Mouse (Mus musculus) CH12.LX (cell line): Measurements from ENCODE around the gene Cit. TPM values are rescaled to one million over a fixed set of nuclear protein-coding genes. Genes with fewer than 3 reads are reported as not detected.

Experiments used
- DNase-seq: peaks from one replicate; pipeline ENCODE4 v3.0.0-alpha.2; 2013; ENCODE audit errors: extremely low read depth
- H3K27ac ChIP-seq: 2 replicates; pipeline ENCODE4 v1.5.1; 2012; ENCODE audit warnings: low read depth, mild to moderate bottlenecking, control low read depth, moderate library complexity; ENCODE audit not compliant: insufficient read depth
- H3K27me3 ChIP-seq: replicated peaks from 2 replicates; pipeline ENCODE3; 2012; ENCODE audit warnings: inconsistent platforms
- H3K36me3 ChIP-seq, 2 experiments: replicated peaks in 1 of 2; 2 replicates each; pipeline versions ENCODE3 to v1.6.1; 2012; ENCODE audit warnings: inconsistent platforms in 1 of 2, low read length in 1 of 2, mild to moderate bottlenecking in 1 of 2, mixed read lengths in 1 of 2, moderate library complexity in 1 of 2; ENCODE audit not compliant: control insufficient read depth in 1 of 2, insufficient read depth in 1 of 2
- H3K4me1 ChIP-seq, 2 experiments: 2 replicates each; pipeline ENCODE4 v1.6.1; 2012; ENCODE audit warnings: inconsistent platforms in 1 of 2, moderate library complexity in 1 of 2; ENCODE audit not compliant: insufficient read depth in 2 of 2, control insufficient read depth in 1 of 2
- H3K4me2 ChIP-seq: 2 replicates; pipeline ENCODE4 v1.6.1; 2012; ENCODE audit warnings: low read depth, mild to moderate bottlenecking, control low read depth; ENCODE audit not compliant: poor library complexity, insufficient read depth, severe bottlenecking
- H3K4me3 ChIP-seq, 3 experiments: fragments of 150-350 bp in 1 of 3; sonication (generic) in 1 of 3; replicated peaks in 1 of 3; 2 replicates each; pipeline versions ENCODE3 to v1.5.1; 2011 to 2012; ENCODE audit warnings: low read depth in 2 of 3, low read length in 2 of 3, mild to moderate bottlenecking in 2 of 3, moderate library complexity in 2 of 3, control low read depth in 1 of 3, improper control_type of control experiment in 1 of 3, inconsistent platforms in 1 of 3, mixed read lengths in 1 of 3; ENCODE audit not compliant: poor library complexity in 1 of 3
- H3K79me2 ChIP-seq: replicated peaks from 2 replicates; pipeline ENCODE4 v1.6.1; 2012; ENCODE audit warnings: mild to moderate bottlenecking, moderate library complexity; ENCODE audit not compliant: control insufficient read depth, poor library complexity, insufficient read depth, severe bottlenecking; ENCODE audit errors: extremely low read depth
- H3K9ac ChIP-seq: 2 replicates; pipeline ENCODE4 v1.6.1; 2012; ENCODE audit warnings: low read depth, mild to moderate bottlenecking, control low read depth, moderate library complexity; ENCODE audit not compliant: insufficient read depth
- H3K9me3 ChIP-seq: replicated peaks from 2 replicates; pipeline ENCODE3; 2012; ENCODE audit warnings: low read length, inconsistent platforms, mixed read lengths
- CTCF ChIP-seq, 2 experiments: IDR thresholded peaks in 1 of 2; conservative IDR thresholded peaks in 1 of 2; 2 replicates each; pipeline ENCODE4 v1.5.1; 2011 to 2012; ENCODE audit warnings: low read depth in 2 of 2, low read length in 2 of 2, improper control_type of control experiment in 1 of 2, inconsistent platforms in 1 of 2, mild to moderate bottlenecking in 1 of 2, moderate library complexity in 1 of 2
- ELF1 ChIP-seq: IDR thresholded peaks from 2 replicates; pipeline ENCODE4 v1.6.1; 2014; ENCODE audit warnings: low read depth, mild to moderate bottlenecking, inconsistent platforms, low read length, improper control_type of control experiment
- ETS1 ChIP-seq: conservative IDR thresholded peaks from 2 replicates; pipeline ENCODE4 v1.6.1; 2012; ENCODE audit warnings: low read depth, mild to moderate bottlenecking, inconsistent platforms, low read length, improper control_type of control experiment, moderate library complexity
- GABPA ChIP-seq: IDR thresholded peaks from 2 replicates; pipeline ENCODE4 v1.6.1; 2012; ENCODE audit warnings: low read depth, low read length, improper control_type of control experiment, inconsistent platforms; ENCODE audit not compliant: insufficient replicate concordance
- HCFC1 ChIP-seq: IDR thresholded peaks from 2 replicates; pipeline ENCODE4 v1.6.1; 2012; ENCODE audit warnings: low read depth, mild to moderate bottlenecking, inconsistent platforms, low read length, improper control_type of control experiment
- JUN ChIP-seq: IDR thresholded peaks from 2 replicates; pipeline ENCODE4 v1.6.1; 2011; ENCODE audit warnings: low read depth, mild to moderate bottlenecking, low read length, improper control_type of control experiment, moderate library complexity; ENCODE audit not compliant: insufficient read depth
- MAFK ChIP-seq: IDR thresholded peaks from 2 replicates; pipeline ENCODE4 v1.6.1; 2011; ENCODE audit warnings: low read length, improper control_type of control experiment; ENCODE audit not compliant: insufficient replicate concordance
- MAX ChIP-seq: IDR thresholded peaks from 2 replicates; pipeline ENCODE4 v1.6.1; 2011; ENCODE audit warnings: low read length, improper control_type of control experiment
- MEF2A ChIP-seq: IDR thresholded peaks from 2 replicates; pipeline ENCODE4 v1.6.1; 2014; ENCODE audit warnings: low read depth, mild to moderate bottlenecking, inconsistent platforms, low read length, improper control_type of control experiment, borderline replicate concordance
- NRF1 ChIP-seq: IDR thresholded peaks from 2 replicates; pipeline ENCODE4 v1.6.1; 2014; ENCODE audit warnings: low read depth, mild to moderate bottlenecking, inconsistent platforms, low read length, improper control_type of control experiment, moderate library complexity
- PAX5 ChIP-seq: IDR thresholded peaks from 2 replicates; pipeline ENCODE4 v1.6.1; 2012; ENCODE audit warnings: low read length, inconsistent platforms, mixed read lengths
- POLR2AphosphoS2 ChIP-seq: IDR thresholded peaks from 2 replicates; pipeline ENCODE4 v1.6.1; 2011; ENCODE audit warnings: low read depth, low read length, improper control_type of control experiment
- RCOR1 ChIP-seq: conservative IDR thresholded peaks from 2 replicates; pipeline ENCODE4 v1.6.1; 2012; ENCODE audit warnings: low read depth, mild to moderate bottlenecking, inconsistent platforms, low read length, improper control_type of control experiment
- SIN3A ChIP-seq: IDR thresholded peaks from 2 replicates; pipeline ENCODE4 v1.6.1; 2012; ENCODE audit warnings: low read length, improper control_type of control experiment, inconsistent platforms
- USF1 ChIP-seq: IDR thresholded peaks from 2 replicates; pipeline ENCODE4 v1.6.1; 2014; ENCODE audit warnings: low read depth, mild to moderate bottlenecking, inconsistent platforms, low read length, improper control_type of control experiment
- USF2 ChIP-seq: conservative IDR thresholded peaks from 2 replicates; pipeline ENCODE4 v1.6.1; 2011; ENCODE audit warnings: low read depth, low read length, improper control_type of control experiment
- ZMIZ1 ChIP-seq: IDR thresholded peaks from 2 replicates; pipeline ENCODE4 v1.6.1; 2012; ENCODE audit warnings: low read depth, mild to moderate bottlenecking, inconsistent platforms, low read length, improper control_type of control experiment
- dilution Hi-C: fragments of 300-500 bp; cut with MboI; formaldehyde crosslinking; loops from 2 replicates; pipeline ENCODE4 v1.14.3; 2020; ENCODE audit warnings: low sequenced_read_pairs; ENCODE audit not compliant: extremely low pct_unique_long_range_greater_than_20kb, extremely low pct_ligation_motif_present
- in situ Hi-C: fragments of 300-500 bp; cut with MboI; formaldehyde crosslinking; loops from 3 replicates; pipeline ENCODE4 v1.14.3; 2019; ENCODE audit warnings: low sequenced_read_pairs, low pct_ligation_motif_present, low pct_unique_long_range_greater_than_20kb, mixed read lengths
- polyA plus RNA-seq: library from polyadenylated mRNA; unstranded; fragments of >175 nt; gene quantifications from 2 replicates; pipeline ENCODE4 v1.2.1, GENCODE M21; 2012; ENCODE audit warnings: low read depth; ENCODE audit not compliant: insufficient read length
- total RNA-seq, 2 experiments: library from RNA; depleted of rRNA; stranded (reverse); fragments of 300-350 nt in 1 of 2; fragments of >200 nt in 1 of 2; gene quantifications; 2 replicates each; pipeline ENCODE4 v1.2.3; 2012 to 2014

The Cit gene
- total and polyA plus RNA-seq, 3 experiments: 7.0 to 24.9 (median 16.2) TPM

DNA sequence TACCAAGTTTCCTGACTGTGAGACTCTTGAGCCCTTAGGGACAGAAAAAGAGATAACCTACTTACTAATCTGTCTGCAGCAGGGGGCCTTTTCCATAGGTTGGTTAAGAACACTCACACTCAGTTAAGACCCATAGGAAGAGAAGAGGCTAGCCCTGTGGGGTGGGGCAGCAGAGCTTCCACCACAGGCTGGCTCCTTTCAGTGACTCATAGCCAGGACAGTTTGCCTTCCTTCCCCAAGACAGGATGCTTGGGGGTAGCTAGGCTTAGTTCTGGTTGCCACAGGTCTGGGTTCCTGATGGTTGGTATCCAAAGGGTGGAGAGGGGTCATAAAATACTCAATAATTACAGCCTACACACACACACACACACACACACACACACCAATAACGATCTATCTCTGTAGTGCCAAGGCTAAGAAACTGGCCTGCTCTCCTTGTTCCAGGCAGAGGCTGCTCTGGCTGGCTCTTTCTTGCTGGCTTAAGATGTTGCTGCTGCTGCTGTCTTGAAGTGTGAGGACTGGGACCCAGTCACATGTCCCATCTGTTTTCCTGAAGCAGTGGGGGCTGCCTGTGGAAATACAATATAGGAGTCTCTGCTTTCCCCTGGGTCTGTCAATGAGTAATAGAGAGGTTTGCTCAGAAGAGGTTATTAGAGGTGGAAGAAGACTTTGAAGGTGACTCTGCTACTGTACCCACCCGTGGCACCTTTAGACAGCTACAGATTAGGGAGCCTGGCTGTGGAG is 165.0 kb downstream of the Cit start:
- H3K4me1 ChIP-seq: peaks cover 13 to 40% of the 10 kb centered on the region in 2 experiments; a peak in 3 of 4 replicates
- in situ Hi-C loops (no loop called here), dilution Hi-C loops (no loop called here)
- H3K27me3 ChIP-seq: no peaks in the 10 kb centered on the region
- peaks cover 36 to 50% of the 10 kb centered on the region in 2 experiments for H3K36me3 ChIP-seq
- H3K79me2 ChIP-seq: no peaks in the 10 kb centered on the region
- 0 out of 2 replicates have a peak overlapping the region, but pooled peaks have one; percentile 25 for H3K27ac ChIP-seq
- no peak overlapping the region for H3K4me3 ChIP-seq
- no peak for DNase-seq
- H3K4me2 ChIP-seq: no peak overlapping the region
- H3K9ac ChIP-seq: no peak overlapping the region
- TF ChIP-seq POLR2AphosphoS2 (peak; percentile 53; the same call in 1 of the 2 replicates), MAX (no peak), ETS1 (no peak), SIN3A (no peak)
- no peaks in the 10 kb centered on the region for H3K9me3 ChIP-seq

DNA sequence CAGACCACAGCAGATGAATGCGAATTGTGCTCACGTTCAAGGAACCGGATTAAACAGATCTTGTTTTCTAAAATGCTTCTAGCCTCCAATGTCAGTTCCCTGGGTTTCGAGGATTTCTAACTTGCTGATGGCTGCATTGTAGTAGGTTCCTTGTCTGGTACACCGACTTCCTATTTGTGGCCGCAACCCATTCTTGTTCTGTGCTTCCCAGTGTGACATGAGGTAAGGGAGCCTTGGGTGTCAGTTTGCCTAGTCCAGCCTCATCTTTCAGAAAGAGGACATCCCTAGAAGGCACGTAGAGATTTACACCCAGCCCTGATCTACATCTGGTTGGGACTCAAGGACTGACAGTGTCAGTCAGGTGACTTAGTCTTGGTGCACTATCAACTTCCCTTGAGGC is 166.6 kb downstream of the Cit start:
- in situ Hi-C loops: no loop called here
- no peaks in the 10 kb centered on the region for H3K79me2 ChIP-seq
- peaks cover 43 to 53% of the 10 kb centered on the region in 2 experiments for H3K36me3 ChIP-seq
- DNase-seq: no peak
- no peaks in the 10 kb centered on the region for H3K27me3 ChIP-seq
- H3K4me3 ChIP-seq: no peak overlapping the region
- dilution Hi-C loops: no loop called here
- TF ChIP-seq JUN (no peak), HCFC1 (no peak), GABPA (no peak), NRF1 (no peak), CTCF (conservative IDR thresholded peaks at IDR 0.05 in 1 of 2, IDR thresholded peaks at IDR 0.05 in 1 of 2; ENCODE audit: low read depth in 2 of 2, low read length in 2 of 2) (no peak), MAFK (no peak), ZMIZ1 (no peak), RCOR1 (no peak), USF2 (no peak), MEF2A (no peak), PAX5 (no peak), USF1 (no peak), ELF1 (no peak)
- TF ChIP-seq, all 38 proteins: peak for 0
- Histone ChIP-seq H3K4me1 (peaks cover 13 to 40% of the 10 kb centered on the region in 2 experiments; a peak in 3 of 4 replicates), H3K4me2 (no peak overlapping the region), H3K9ac (no peak overlapping the region), H3K27ac (no peak overlapping the region), H3K9me3 (no peaks in the 10 kb centered on the region)
